Mouse (Mus musculus): ENCODE results near the gene Fam214b. TPM values are rescaled to one million over a fixed set of nuclear protein-coding genes. Genes with fewer than 3 reads are reported as not detected.

Fam214b gene
- polyA plus RNA-seq, 1 experiment from 2014 or later: 48.2 TPM

DNA sequence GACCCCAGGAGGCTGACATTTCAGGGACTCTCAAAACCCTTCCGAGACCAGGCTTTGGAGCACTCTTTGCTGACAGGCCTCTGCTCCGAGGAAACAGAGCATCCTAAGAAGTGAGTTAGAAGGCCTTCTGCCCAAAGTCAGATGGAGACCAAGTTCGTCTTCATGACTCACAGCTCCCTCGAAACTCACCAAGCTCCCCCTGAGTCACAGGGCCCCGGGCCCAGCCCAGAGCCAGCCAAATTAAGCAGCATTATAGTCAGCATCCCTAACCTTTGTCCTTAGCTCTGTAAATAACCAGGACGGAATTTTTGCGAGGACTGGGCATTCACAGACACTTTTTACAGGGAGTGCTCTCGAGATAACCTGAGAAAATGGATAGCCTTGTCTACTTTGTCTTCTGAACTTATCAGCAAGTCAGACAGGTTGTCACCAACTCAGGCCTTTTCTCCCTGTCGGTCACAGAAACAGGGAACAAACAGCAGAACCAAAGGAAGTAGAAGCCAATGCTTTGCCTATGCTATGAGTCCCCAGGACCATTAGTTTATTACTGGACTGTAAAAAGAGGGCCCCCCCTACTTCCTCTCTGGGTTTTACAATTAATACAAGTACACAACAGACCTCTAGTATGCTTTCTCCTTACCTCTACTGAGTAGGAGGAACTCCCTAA lies 5.0 kb downstream of the Fam214b start:
- H3K9ac ChIP-seq (replicated peaks; ENCODE audit: low read depth, low read length): no peak overlapping the region
- WGBS: 61% methylated on average over 9 of the region's 9 CpGs
- H3K27ac ChIP-seq (ENCODE audit: low read length): peak overlapping the region; percentile 24; the same call in 1 of the 2 replicates
- H3K4me1 ChIP-seq (replicated peaks; ENCODE audit: control insufficient read depth, insufficient read depth, low read length): peaks cover 46% of the 10 kb centered on the region
- H3K36me3 ChIP-seq (ENCODE audit: control insufficient read depth, insufficient read depth): peaks cover 6% of the 10 kb centered on the region; the same call in 1 of the 2 replicates
- no peaks in the 10 kb centered on the region for H3K27me3 ChIP-seq (replicated peaks; ENCODE audit: control insufficient read depth, insufficient read depth, low read length)
- H3K4me3 ChIP-seq (replicated peaks; ENCODE audit: low read length): no peak overlapping the region
- no peaks in the 10 kb centered on the region for H3K9me3 ChIP-seq (ENCODE audit: control insufficient read depth, low read length)
- H3K4me2 ChIP-seq (ENCODE audit: low read length): peak overlapping the region; percentile 87; the same call in 1 of the 2 replicates
- no peak for ATAC-seq

- H3K4me1 ChIP-seq (replicated peaks; ENCODE audit: control insufficient read depth, insufficient read depth, low read length): peaks cover 44% of the 10 kb centered on the region
- WGBS: under 1% methylated on average over 25 of the region's 25 CpGs
- peak overlapping the region; percentile 87 for H3K4me2 ChIP-seq (ENCODE audit: low read length)
- H3K27me3 ChIP-seq (replicated peaks; ENCODE audit: control insufficient read depth, insufficient read depth, low read length): no peaks in the 10 kb centered on the region
- ATAC-seq: peak; percentile 96
- H3K36me3 ChIP-seq (ENCODE audit: control insufficient read depth, insufficient read depth): peaks cover 12% of the 10 kb centered on the region
- H3K9ac ChIP-seq (replicated peaks; ENCODE audit: low read depth, low read length): peak overlapping the region; percentile 74
- H3K27ac ChIP-seq (ENCODE audit: low read length): peak overlapping the region; percentile 43
- H3K9me3 ChIP-seq (ENCODE audit: control insufficient read depth, low read length): no peaks in the 10 kb centered on the region
- peak overlapping the region; percentile 58 for H3K4me3 ChIP-seq (replicated peaks; ENCODE audit: low read length)
These were observed 5.9 kb downstream of the Fam214b start for GRCm38 (mm10) chr4:43040114-43040572.

GRCm38 (mm10) chr4:43039609-43040008 lies 6.4 kb downstream of the Fam214b start:
- Histone ChIP-seq H3K4me1 (replicated peaks; ENCODE audit: control insufficient read depth, insufficient read depth, low read length) (peaks cover 39% of the 10 kb centered on the region), H3K36me3 (ENCODE audit: control insufficient read depth, insufficient read depth) (peaks cover 14% of the 10 kb centered on the region), H3K4me2 (ENCODE audit: low read length) (peak overlapping the region; percentile 87), H3K9me3 (ENCODE audit: control insufficient read depth, low read length) (no peaks in the 10 kb centered on the region), H3K27me3 (replicated peaks; ENCODE audit: control insufficient read depth, insufficient read depth, low read length) (no peaks in the 10 kb centered on the region), H3K4me3 (replicated peaks; ENCODE audit: low read length) (peak overlapping the region; percentile 58), H3K27ac (ENCODE audit: low read length) (peak overlapping the region; percentile 43), H3K9ac (replicated peaks; ENCODE audit: low read depth, low read length) (peak overlapping the region; percentile 74)
- under 1% methylated on average over 11 of the region's 11 CpGs for WGBS
- ATAC-seq: no peak; the same call in 1 of the 2 replicates

DNA sequence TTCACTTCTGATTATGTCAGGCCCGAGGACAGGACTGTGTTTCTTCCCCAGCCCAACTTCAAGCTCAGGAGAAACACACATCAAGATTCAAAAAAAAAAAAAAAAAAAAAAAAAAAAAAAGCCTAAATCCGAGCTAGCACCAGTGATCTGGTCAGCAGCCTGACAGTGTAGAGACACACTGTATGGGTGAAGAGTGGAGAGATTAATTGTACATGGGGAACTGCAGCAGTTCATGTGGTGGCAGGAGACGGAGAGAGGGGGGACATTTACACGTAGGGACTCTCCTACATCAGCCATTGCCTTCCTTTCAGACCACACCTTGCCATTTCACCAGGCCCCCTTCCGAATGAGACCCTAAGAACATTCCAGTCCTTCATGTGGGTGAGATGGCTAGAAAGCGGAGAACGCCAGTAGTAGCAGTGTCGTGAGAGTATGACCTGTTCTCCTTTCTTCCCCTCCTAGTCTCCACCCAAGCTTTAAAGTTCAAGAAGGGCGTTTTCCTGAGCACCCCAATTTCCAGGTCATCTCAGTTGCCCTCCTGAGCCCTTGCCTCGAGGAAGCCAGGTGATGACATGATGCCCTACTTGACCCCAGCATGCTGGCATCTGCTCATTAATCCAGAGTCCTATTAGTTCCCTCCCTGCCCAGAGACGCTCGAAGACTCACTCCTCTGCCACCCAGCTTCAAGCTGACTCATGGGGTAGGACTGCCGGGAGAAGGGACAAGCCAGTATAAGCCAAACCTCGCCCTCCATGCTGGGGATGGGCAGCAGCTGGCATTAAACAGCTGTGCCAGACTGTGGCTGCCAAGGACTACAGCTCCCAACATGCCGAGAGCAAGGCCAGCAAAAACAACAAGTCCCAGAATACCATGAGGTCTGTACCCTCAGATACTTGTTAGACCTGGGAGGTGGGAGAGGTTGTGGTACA lies 7.2 kb downstream of the Fam214b start:
- no peak for ATAC-seq
- 61% methylated on average over 15 of the region's 15 CpGs for WGBS
- Histone ChIP-seq H3K4me3 (replicated peaks; ENCODE audit: low read length) (peak overlapping the region; percentile 58), H3K27me3 (replicated peaks; ENCODE audit: control insufficient read depth, insufficient read depth, low read length) (no peaks in the 10 kb centered on the region), H3K9ac (replicated peaks; ENCODE audit: low read depth, low read length) (peak overlapping the region; percentile 74), H3K9me3 (ENCODE audit: control insufficient read depth, low read length) (no peaks in the 10 kb centered on the region), H3K4me1 (replicated peaks; ENCODE audit: control insufficient read depth, insufficient read depth, low read length) (peaks cover 31% of the 10 kb centered on the region), H3K4me2 (ENCODE audit: low read length) (peak overlapping the region; percentile 87), H3K27ac (ENCODE audit: low read length) (peak overlapping the region; percentile 43; the same call in 1 of the 2 replicates), H3K36me3 (ENCODE audit: control insufficient read depth, insufficient read depth) (peaks cover 15% of the 10 kb centered on the region)

- H3K4me3 ChIP-seq (replicated peaks; ENCODE audit: low read length): no peak overlapping the region
These were observed 8.0 kb downstream of the Fam214b start for GRCm38 (mm10) chr4:43037860-43038566.

DNA sequence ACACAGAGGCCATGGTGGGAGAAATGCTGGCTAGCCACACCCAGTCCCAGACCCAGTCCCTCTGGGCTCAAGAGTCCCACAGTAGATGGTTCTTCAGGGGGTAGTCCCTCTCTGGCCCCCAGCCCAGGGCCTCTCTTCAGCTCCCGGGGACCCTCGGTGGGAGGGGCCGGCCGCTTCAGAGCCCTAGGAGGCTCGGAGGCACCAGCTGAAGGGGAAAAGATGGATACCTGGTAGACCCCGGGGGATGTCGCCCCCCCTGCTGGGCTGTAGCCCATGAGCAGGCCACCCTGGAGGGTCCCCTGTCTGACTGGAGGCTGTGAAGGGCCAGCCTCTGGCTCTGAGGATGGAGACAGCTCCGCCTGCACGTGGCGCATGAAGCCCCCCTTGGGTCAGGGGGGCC lies 9.7 kb downstream of the Fam214b start:
- no peak for ATAC-seq
- WGBS: 92% methylated on average over 10 of the region's 10 CpGs
- H3K4me1 ChIP-seq (replicated peaks; ENCODE audit: control insufficient read depth, insufficient read depth, low read length): peaks cover 30% of the 10 kb centered on the region

More at GRCm38 (mm10) chr4:43037860-43038566, 8.0 kb downstream of the Fam214b start:
- Histone ChIP-seq H3K27me3 (replicated peaks; ENCODE audit: control insufficient read depth, insufficient read depth, low read length) (no peaks in the 10 kb centered on the region), H3K9me3 (ENCODE audit: control insufficient read depth, low read length) (no peaks in the 10 kb centered on the region), H3K4me1 (replicated peaks; ENCODE audit: control insufficient read depth, insufficient read depth, low read length) (peaks cover 23% of the 10 kb centered on the region), H3K4me2 (ENCODE audit: low read length) (no peak overlapping the region), H3K36me3 (ENCODE audit: control insufficient read depth, insufficient read depth) (peaks cover 23% of the 10 kb centered on the region), H3K27ac (ENCODE audit: low read length) (no peak overlapping the region), H3K9ac (replicated peaks; ENCODE audit: low read depth, low read length) (no peak overlapping the region)
- 80% methylated on average over 4 of the region's 4 CpGs for WGBS
- no peak for ATAC-seq

DNA sequence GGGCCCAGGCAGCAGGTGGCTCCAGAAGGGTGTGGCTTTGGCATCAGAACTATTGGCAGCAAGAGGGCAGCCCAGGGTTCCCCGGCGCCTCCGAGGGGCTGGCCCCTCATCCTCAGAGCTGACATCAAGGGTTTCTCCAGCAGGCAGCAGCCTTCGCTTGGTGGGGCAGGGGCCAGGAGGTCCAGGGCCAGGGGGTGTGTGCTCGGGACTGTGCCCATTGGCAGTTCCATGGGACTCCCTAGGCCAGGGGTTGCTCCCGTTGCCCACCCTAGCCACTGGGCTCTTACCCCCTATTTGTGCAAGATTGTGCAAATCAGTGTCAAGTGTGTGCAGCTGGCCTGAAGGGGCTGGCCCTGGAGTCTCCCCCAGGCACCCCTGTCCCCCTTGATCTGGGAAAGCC lies 10.2 kb downstream of the Fam214b start:
- ATAC-seq: no peak
- no peak overlapping the region for H3K27ac ChIP-seq (ENCODE audit: low read length)
- H3K36me3 ChIP-seq (ENCODE audit: control insufficient read depth, insufficient read depth): peaks cover 23% of the 10 kb centered on the region
- H3K9ac ChIP-seq (replicated peaks; ENCODE audit: low read depth, low read length): no peak overlapping the region
- no peaks in the 10 kb centered on the region for H3K27me3 ChIP-seq (replicated peaks; ENCODE audit: control insufficient read depth, insufficient read depth, low read length)
- H3K4me2 ChIP-seq (ENCODE audit: low read length): no peak overlapping the region
- H3K9me3 ChIP-seq (ENCODE audit: control insufficient read depth, low read length): no peaks in the 10 kb centered on the region
- WGBS: 77% methylated on average over 6 of the region's 6 CpGs
- peaks cover 30% of the 10 kb centered on the region for H3K4me1 ChIP-seq (replicated peaks; ENCODE audit: control insufficient read depth, insufficient read depth, low read length)
- no peak overlapping the region for H3K4me3 ChIP-seq (replicated peaks; ENCODE audit: low read length)

More for the DNA sequence above, 9.7 kb downstream of the Fam214b start:
- Histone ChIP-seq H3K27ac (ENCODE audit: low read length) (no peak overlapping the region), H3K9ac (replicated peaks; ENCODE audit: low read depth, low read length) (no peak overlapping the region), H3K36me3 (ENCODE audit: control insufficient read depth, insufficient read depth) (peaks cover 23% of the 10 kb centered on the region), H3K27me3 (replicated peaks; ENCODE audit: control insufficient read depth, insufficient read depth, low read length) (no peaks in the 10 kb centered on the region), H3K4me2 (ENCODE audit: low read length) (no peak overlapping the region), H3K9me3 (ENCODE audit: control insufficient read depth, low read length) (no peaks in the 10 kb centered on the region), H3K4me3 (replicated peaks; ENCODE audit: low read length) (no peak overlapping the region)

- Histone ChIP-seq H3K27ac (ENCODE audit: low read length) (no peak overlapping the region), H3K9me3 (ENCODE audit: control insufficient read depth, low read length) (no peaks in the 10 kb centered on the region), H3K4me2 (ENCODE audit: low read length) (no peak overlapping the region), H3K4me1 (replicated peaks; ENCODE audit: control insufficient read depth, insufficient read depth, low read length) (peaks cover 21% of the 10 kb centered on the region), H3K27me3 (replicated peaks; ENCODE audit: control insufficient read depth, insufficient read depth, low read length) (no peaks in the 10 kb centered on the region), H3K4me3 (replicated peaks; ENCODE audit: low read length) (no peak overlapping the region), H3K9ac (replicated peaks; ENCODE audit: low read depth, low read length) (no peak overlapping the region), H3K36me3 (ENCODE audit: control insufficient read depth, insufficient read depth) (peaks cover 23% of the 10 kb centered on the region)
- no peak for ATAC-seq
- WGBS: 85% methylated on average over 14 of the region's 14 CpGs
These were observed 12.5 kb downstream of the Fam214b start for GRCm38 (mm10) chr4:43033481-43033880.
